Comparison of ENCODE assay signal across 14 mouse cellular contexts in the genomic region with DNA sequence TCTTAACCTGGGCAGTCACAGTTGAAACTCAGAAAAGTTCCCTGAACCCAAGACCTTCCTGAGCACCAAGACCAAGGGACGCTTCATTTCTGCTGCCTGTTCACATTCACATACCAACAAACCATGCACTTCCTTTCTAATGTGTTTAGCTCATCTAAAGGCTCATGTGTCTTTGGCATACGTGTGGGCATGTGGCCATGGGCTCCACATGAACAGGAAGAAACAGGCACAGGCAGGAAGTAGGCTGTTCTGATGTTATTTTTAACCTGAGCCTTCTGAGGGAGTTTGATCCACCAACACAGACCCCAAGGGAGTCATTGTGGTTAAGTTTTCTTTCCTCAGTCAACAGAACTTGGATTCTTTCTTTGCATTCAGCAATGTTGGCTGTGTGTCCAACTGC.
DNase-seq lines count a peak whose midpoint lies in the region; ATAC-seq lines count a peak whose summit lies in the region.
"Had no signal": no experiment of that assay in that cellular context is flagged by ENCODE, and none has a peak within 500 bp of the region (broad histone marks: within the 10 kb centered on the region; RNA-seq: fewer than 3 reads in every experiment).

No protein-coding gene starts in this region.

- no peaks in the 10 kb centered on the region for H3K27me3 ChIP-seq in embryonic facial prominence, embryonic 14.5 days (replicated peaks; ENCODE audit: control insufficient read depth, insufficient read depth, low read length)
- H3K27me3 ChIP-seq in embryonic facial prominence, embryonic 10.5 days (replicated peaks; ENCODE audit: low read depth, poor library complexity, severe bottlenecking), result no peaks in the 10 kb centered on the region
- H3K27me3 ChIP-seq: limb, embryonic 12.5 days; stomach, embryonic 15.5 days had no signal

- H3K36me3 ChIP-seq in embryonic facial prominence, embryonic 14.5 days (ENCODE audit: control insufficient read depth, insufficient read depth, low read length), result no peaks in the 10 kb centered on the region
- no peaks in the 10 kb centered on the region for H3K36me3 ChIP-seq in embryonic facial prominence, embryonic 10.5 days (replicated peaks)
- H3K36me3 ChIP-seq: limb, embryonic 12.5 days; stomach, embryonic 15.5 days had no signal

- no peak overlapping the region for H3K27ac ChIP-seq in embryonic facial prominence, embryonic 14.5 days (replicated peaks; ENCODE audit: low read depth, low read length)
- no peak overlapping the region for H3K27ac ChIP-seq in embryonic facial prominence, embryonic 10.5 days (replicated peaks)
- H3K27ac ChIP-seq: limb, embryonic 12.5 days; macrophage; stomach, embryonic 15.5 days had no signal

- no peak overlapping the region for H3K4me3 ChIP-seq in embryonic facial prominence, embryonic 14.5 days (ENCODE audit: low read depth, low read length)
- H3K4me3 ChIP-seq in embryonic facial prominence, embryonic 10.5 days, result no peak overlapping the region
- H3K4me3 ChIP-seq: limb, embryonic 12.5 days; stomach, embryonic 15.5 days had no signal

- WGBS in embryonic facial prominence, embryonic 14.5 days, result 46% methylated on average over 2 of the region's 2 CpGs
- WGBS in embryonic facial prominence, embryonic 10.5 days, result 69% methylated on average over 2 of the region's 2 CpGs

- intact Hi-C loops in left cerebral cortex, postnatal 36 days (cut with DNase I), result no loop called here

- no peaks in the 10 kb centered on the region for H3K9me3 ChIP-seq in embryonic facial prominence, embryonic 14.5 days (ENCODE audit: control insufficient read depth, low read length)
- no peaks in the 10 kb centered on the region for H3K9me3 ChIP-seq in embryonic facial prominence, embryonic 10.5 days
- H3K9me3 ChIP-seq: limb, embryonic 12.5 days; stomach, embryonic 15.5 days had no signal

- peak; percentile 46 for DNase-seq in embryonic facial prominence, embryonic 14.5 days (ENCODE audit: low spot score)
- DNase-seq in embryonic facial prominence, embryonic 10.5 days (ENCODE audit: low spot score), result no peak
- peak; percentile 5 to 27 for DNase-seq in lung, postnatal 4 days
- no peak for DNase-seq in lung, adult 18-20 months
- DNase-seq in thymus, postnatal 36 days, result peak; percentile 52 to 74
- DNase-seq in left cerebral cortex, postnatal 36 days (ENCODE audit: low spot score in 2 of 2), result no peak
- DNase-seq in left cerebral cortex, adult 8-10 months (ENCODE audit: low spot score in 2 of 2), result no peak
- DNase-seq: layer of hippocampus, adult 9-11 months; retina, postnatal 1 day had no signal

- H3K4me2 ChIP-seq in embryonic facial prominence, embryonic 14.5 days (ENCODE audit: low read depth, low read length), result no peak overlapping the region
- H3K4me2 ChIP-seq: limb, embryonic 12.5 days; stomach, embryonic 15.5 days had no signal

- H3K9ac ChIP-seq in embryonic facial prominence, embryonic 14.5 days (ENCODE audit: low read depth, low read length), result no peak overlapping the region
- H3K9ac ChIP-seq: limb, embryonic 12.5 days; stomach, embryonic 15.5 days had no signal

- 0 out of 2 replicates have a peak, but pooled peaks cover 5% of the 10 kb centered on the region for H3K4me1 ChIP-seq in embryonic facial prominence, embryonic 14.5 days (ENCODE audit: control insufficient read depth, insufficient read depth, low read length)
- H3K4me1 ChIP-seq in embryonic facial prominence, embryonic 10.5 days, result no peaks in the 10 kb centered on the region
- H3K4me1 ChIP-seq: limb, embryonic 12.5 days; stomach, embryonic 15.5 days had no signal

- 0 out of 2 replicates have a peak, but pooled peaks have one; percentile 33 for ATAC-seq in embryonic facial prominence, embryonic 14.5 days (ENCODE audit: low read depth)
- ATAC-seq in megakaryocyte, adult 5-6 weeks (ENCODE audit: poor library complexity, severe bottlenecking), result peak; percentile 43
- ATAC-seq: intestine, embryonic 16.5 days had no signal

Comparison
In these comparisons a context has a peak if more than half of its experiments do, and no peak if none do; other contexts are left out.
1. DNase-seq: peak in embryonic facial prominence, embryonic 14.5 days (single experiment), lung, postnatal 4 days (2 of 2) and thymus, postnatal 36 days (2 of 2); none in embryonic facial prominence, embryonic 10.5 days (single experiment), lung, adult 18-20 months (0 of 2), left cerebral cortex, postnatal 36 days (0 of 2) and left cerebral cortex, adult 8-10 months (0 of 2).